Mouse (Mus musculus): ENCODE results near the gene Vps41. TPM values are rescaled to one million over a fixed set of nuclear protein-coding genes. Genes with fewer than 3 reads are reported as not detected.
A peak's percentile ranks its signal among the peaks of the same experiment; 100 is the strongest.

Vps41 gene
- total RNA-seq, 2 experiments from 2014 or later = 33.0 to 34.5 TPM

- DNase-seq = no peak
Observed at GRCm38 (mm10) chr13:18791724-18792123, 74.6 kb downstream of the Vps41 start.

- no peak for DNase-seq
Observed at GRCm38 (mm10) chr13:18794454-18794853, 77.4 kb downstream of the Vps41 start.

- peak; percentile 19 for DNase-seq
Observed at GRCm38 (mm10) chr13:18797555-18797954, 80.5 kb downstream of the Vps41 start.

GRCm38 (mm10) chr13:18800434-18800833 is 83.3 kb downstream of the Vps41 start:
- no peak for DNase-seq

GRCm38 (mm10) chr13:18809465-18809864 is 92.4 kb downstream of the Vps41 start:
- no peak for DNase-seq

GRCm38 (mm10) chr13:18809978-18810675 is 93.0 kb downstream of the Vps41 start:
- peak; percentile 17 for DNase-seq

- DNase-seq = no peak
Observed at GRCm38 (mm10) chr13:18824420-18825123, 107.5 kb downstream of the Vps41 start.

- DNase-seq = no peak
Observed at GRCm38 (mm10) chr13:18827029-18827428, 109.9 kb downstream of the Vps41 start.

- no peak for DNase-seq
Observed at GRCm38 (mm10) chr13:18830486-18830885, 113.4 kb downstream of the Vps41 start.

- no peak for DNase-seq
Observed at GRCm38 (mm10) chr13:18839231-18839630, 122.1 kb downstream of the Vps41 start.

GRCm38 (mm10) chr13:18840366-18840765 is 123.3 kb downstream of the Vps41 start:
- DNase-seq = no peak

- DNase-seq = no peak
Observed at GRCm38 (mm10) chr13:18841019-18841418, 123.9 kb downstream of the Vps41 start.

- no peak for DNase-seq
Observed at GRCm38 (mm10) chr13:18841752-18842282, 124.7 kb downstream of the Vps41 start.

GRCm38 (mm10) chr13:18842556-18842955 is 125.5 kb downstream of the Vps41 start:
- DNase-seq = no peak

- DNase-seq = no peak
Observed at GRCm38 (mm10) chr13:18843546-18843945, 126.5 kb downstream of the Vps41 start.

- DNase-seq = no peak
Observed at GRCm38 (mm10) chr13:18847386-18847785, 130.3 kb downstream of the Vps41 start.

- DNase-seq = no peak
Observed at GRCm38 (mm10) chr13:18849563-18849962, 132.5 kb downstream of the Vps41 start.

GRCm38 (mm10) chr13:18851182-18851581 is 134.1 kb downstream of the Vps41 start:
- no peak for DNase-seq

GRCm38 (mm10) chr13:18852718-18853117 is 135.6 kb downstream of the Vps41 start:
- no peak for DNase-seq

- no peak for DNase-seq
Observed at GRCm38 (mm10) chr13:18856026-18856802, 139.1 kb downstream of the Vps41 start.

GRCm38 (mm10) chr13:18858183-18858582 is 141.1 kb downstream of the Vps41 start:
- DNase-seq = no peak

- DNase-seq = no peak
Observed at GRCm38 (mm10) chr13:18859389-18859788, 142.3 kb downstream of the Vps41 start.

GRCm38 (mm10) chr13:18868030-18868490 is 151.0 kb downstream of the Vps41 start:
- DNase-seq = no peak
